Mouse (Mus musculus) CH12.LX (cell line): Measurements from ENCODE around the gene Eps8. TPM values are rescaled to one million over a fixed set of nuclear protein-coding genes. Genes with fewer than 3 reads are reported as not detected.

Source experiments
- DNase-seq: peaks from one replicate; pipeline ENCODE4 v3.0.0-alpha.2; 2013; ENCODE audit errors: extremely low read depth
- H3K27ac ChIP-seq: 2 replicates; pipeline ENCODE4 v1.5.1; 2012; ENCODE audit warnings: low read depth, mild to moderate bottlenecking, control low read depth, moderate library complexity; ENCODE audit not compliant: insufficient read depth
- H3K27me3 ChIP-seq: replicated peaks from 2 replicates; pipeline ENCODE3; 2012; ENCODE audit warnings: inconsistent platforms
- H3K36me3 ChIP-seq, 2 experiments: replicated peaks in 1 of 2; 2 replicates each; pipeline versions ENCODE3 to v1.6.1; 2012; ENCODE audit warnings: inconsistent platforms in 1 of 2, low read length in 1 of 2, mild to moderate bottlenecking in 1 of 2, mixed read lengths in 1 of 2, moderate library complexity in 1 of 2; ENCODE audit not compliant: control insufficient read depth in 1 of 2, insufficient read depth in 1 of 2
- H3K4me1 ChIP-seq, 2 experiments: 2 replicates each; pipeline ENCODE4 v1.6.1; 2012; ENCODE audit warnings: inconsistent platforms in 1 of 2, moderate library complexity in 1 of 2; ENCODE audit not compliant: insufficient read depth in 2 of 2, control insufficient read depth in 1 of 2
- H3K4me2 ChIP-seq: 2 replicates; pipeline ENCODE4 v1.6.1; 2012; ENCODE audit warnings: low read depth, mild to moderate bottlenecking, control low read depth; ENCODE audit not compliant: poor library complexity, insufficient read depth, severe bottlenecking
- H3K4me3 ChIP-seq, 3 experiments: fragments of 150-350 bp in 1 of 3; sonication (generic) in 1 of 3; replicated peaks in 1 of 3; 2 replicates each; pipeline versions ENCODE3 to v1.5.1; 2011 to 2012; ENCODE audit warnings: low read depth in 2 of 3, low read length in 2 of 3, mild to moderate bottlenecking in 2 of 3, moderate library complexity in 2 of 3, control low read depth in 1 of 3, improper control_type of control experiment in 1 of 3, inconsistent platforms in 1 of 3, mixed read lengths in 1 of 3; ENCODE audit not compliant: poor library complexity in 1 of 3
- H3K79me2 ChIP-seq: replicated peaks from 2 replicates; pipeline ENCODE4 v1.6.1; 2012; ENCODE audit warnings: mild to moderate bottlenecking, moderate library complexity; ENCODE audit not compliant: control insufficient read depth, poor library complexity, insufficient read depth, severe bottlenecking; ENCODE audit errors: extremely low read depth
- H3K9ac ChIP-seq: 2 replicates; pipeline ENCODE4 v1.6.1; 2012; ENCODE audit warnings: low read depth, mild to moderate bottlenecking, control low read depth, moderate library complexity; ENCODE audit not compliant: insufficient read depth
- H3K9me3 ChIP-seq: replicated peaks from 2 replicates; pipeline ENCODE3; 2012; ENCODE audit warnings: low read length, inconsistent platforms, mixed read lengths
- BHLHE40 ChIP-seq: IDR thresholded peaks from 2 replicates; pipeline ENCODE4 v1.6.1; 2011; ENCODE audit warnings: mild to moderate bottlenecking, low read depth, low read length, improper control_type of control experiment
- CHD2 ChIP-seq: IDR thresholded peaks from 2 replicates; pipeline ENCODE4 v1.6.1; 2011; ENCODE audit warnings: low read length, improper control_type of control experiment
- E2F4 ChIP-seq: IDR thresholded peaks from 2 replicates; pipeline ENCODE4 v1.6.1; 2011; ENCODE audit warnings: low read depth, low read length, improper control_type of control experiment; ENCODE audit not compliant: insufficient replicate concordance
- EP300 ChIP-seq: IDR thresholded peaks from 2 replicates; pipeline ENCODE4 v1.6.1; 2011; ENCODE audit warnings: low read length, improper control_type of control experiment
- ETS1 ChIP-seq: conservative IDR thresholded peaks from 2 replicates; pipeline ENCODE4 v1.6.1; 2012; ENCODE audit warnings: low read depth, mild to moderate bottlenecking, inconsistent platforms, low read length, improper control_type of control experiment, moderate library complexity
- GABPA ChIP-seq: IDR thresholded peaks from 2 replicates; pipeline ENCODE4 v1.6.1; 2012; ENCODE audit warnings: low read depth, low read length, improper control_type of control experiment, inconsistent platforms; ENCODE audit not compliant: insufficient replicate concordance
- HCFC1 ChIP-seq: IDR thresholded peaks from 2 replicates; pipeline ENCODE4 v1.6.1; 2012; ENCODE audit warnings: low read depth, mild to moderate bottlenecking, inconsistent platforms, low read length, improper control_type of control experiment
- JUN ChIP-seq: IDR thresholded peaks from 2 replicates; pipeline ENCODE4 v1.6.1; 2011; ENCODE audit warnings: low read depth, mild to moderate bottlenecking, low read length, improper control_type of control experiment, moderate library complexity; ENCODE audit not compliant: insufficient read depth
- JUND ChIP-seq: conservative IDR thresholded peaks from 2 replicates; pipeline ENCODE4 v1.6.1; 2011; ENCODE audit warnings: low read depth, low read length, improper control_type of control experiment
- KAT2A ChIP-seq: IDR thresholded peaks from 2 replicates; pipeline ENCODE4 v1.6.1; 2012; ENCODE audit warnings: low read length, improper control_type of control experiment, inconsistent platforms; ENCODE audit not compliant: insufficient replicate concordance
- MAZ ChIP-seq: IDR thresholded peaks from 2 replicates; pipeline ENCODE4 v1.6.1; 2012; ENCODE audit warnings: low read depth, mild to moderate bottlenecking, inconsistent platforms, low read length, improper control_type of control experiment, moderate library complexity
- MEF2A ChIP-seq: IDR thresholded peaks from 2 replicates; pipeline ENCODE4 v1.6.1; 2014; ENCODE audit warnings: low read depth, mild to moderate bottlenecking, inconsistent platforms, low read length, improper control_type of control experiment, borderline replicate concordance
- NRF1 ChIP-seq: IDR thresholded peaks from 2 replicates; pipeline ENCODE4 v1.6.1; 2014; ENCODE audit warnings: low read depth, mild to moderate bottlenecking, inconsistent platforms, low read length, improper control_type of control experiment, moderate library complexity
- SIN3A ChIP-seq: IDR thresholded peaks from 2 replicates; pipeline ENCODE4 v1.6.1; 2012; ENCODE audit warnings: low read length, improper control_type of control experiment, inconsistent platforms
- SMC3 ChIP-seq: IDR thresholded peaks from 2 replicates; pipeline ENCODE4 v1.6.1; 2011; ENCODE audit warnings: low read depth, low read length, improper control_type of control experiment
- TCF12 ChIP-seq: IDR thresholded peaks from 2 replicates; pipeline ENCODE4 v1.6.1; 2014; ENCODE audit warnings: low read depth, mild to moderate bottlenecking, inconsistent platforms, low read length, improper control_type of control experiment
- UBTF ChIP-seq: IDR thresholded peaks from 2 replicates; pipeline ENCODE4 v1.6.1; 2012; ENCODE audit warnings: low read depth, mild to moderate bottlenecking, inconsistent platforms, low read length, improper control_type of control experiment, moderate library complexity
- USF1 ChIP-seq: IDR thresholded peaks from 2 replicates; pipeline ENCODE4 v1.6.1; 2014; ENCODE audit warnings: low read depth, mild to moderate bottlenecking, inconsistent platforms, low read length, improper control_type of control experiment
- ZMIZ1 ChIP-seq: IDR thresholded peaks from 2 replicates; pipeline ENCODE4 v1.6.1; 2012; ENCODE audit warnings: low read depth, mild to moderate bottlenecking, inconsistent platforms, low read length, improper control_type of control experiment
- ZNF384 ChIP-seq: IDR thresholded peaks from 2 replicates; pipeline ENCODE4 v1.6.1; 2012; ENCODE audit warnings: low read depth, low read length, improper control_type of control experiment, inconsistent platforms
- dilution Hi-C: fragments of 300-500 bp; cut with MboI; formaldehyde crosslinking; loops from 2 replicates; pipeline ENCODE4 v1.14.3; 2020; ENCODE audit warnings: low sequenced_read_pairs; ENCODE audit not compliant: extremely low pct_unique_long_range_greater_than_20kb, extremely low pct_ligation_motif_present
- in situ Hi-C: fragments of 300-500 bp; cut with MboI; formaldehyde crosslinking; loops from 3 replicates; pipeline ENCODE4 v1.14.3; 2019; ENCODE audit warnings: low sequenced_read_pairs, low pct_ligation_motif_present, low pct_unique_long_range_greater_than_20kb, mixed read lengths
- polyA plus RNA-seq: library from polyadenylated mRNA; unstranded; fragments of >175 nt; gene quantifications from 2 replicates; pipeline ENCODE4 v1.2.1, GENCODE M21; 2012; ENCODE audit warnings: low read depth; ENCODE audit not compliant: insufficient read length
- total RNA-seq, 2 experiments: library from RNA; depleted of rRNA; stranded (reverse); fragments of 300-350 nt in 1 of 2; fragments of >200 nt in 1 of 2; gene quantifications; 2 replicates each; pipeline ENCODE4 v1.2.3; 2012 to 2014

The Eps8 gene
- total and polyA plus RNA-seq, 3 experiments = 2.2 to 7.4 (median 2.2) TPM

DNA sequence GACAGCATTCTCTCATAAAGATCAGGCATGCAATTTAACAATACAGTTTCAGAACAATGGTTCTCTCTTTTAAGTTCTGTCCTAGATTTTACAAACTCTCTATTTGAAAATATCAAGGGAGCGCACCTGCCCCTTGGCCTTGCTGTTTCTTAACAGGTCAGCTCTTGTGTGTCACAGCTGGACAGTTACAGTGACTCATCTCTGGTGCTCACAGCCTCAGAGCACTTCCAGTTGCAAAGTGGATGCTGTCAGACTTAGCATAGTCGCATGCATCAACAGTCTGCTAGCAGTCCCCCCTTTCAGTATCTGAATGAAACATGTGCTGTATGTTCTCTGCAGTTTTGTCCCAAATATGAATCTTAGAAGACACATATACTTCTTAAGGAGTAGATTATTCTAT lies 26.3 kb upstream of the Eps8 start:
- Histone ChIP-seq H3K4me3 (no peak overlapping the region), H3K79me2 (no peaks in the 10 kb centered on the region), H3K27me3 (no peaks in the 10 kb centered on the region), H3K36me3 (no peaks in the 10 kb centered on the region), H3K4me2 (no peak overlapping the region), H3K27ac (no peak overlapping the region), H3K9ac (no peak overlapping the region), H3K9me3 (peaks cover 2% of the 10 kb centered on the region), H3K4me1 (peaks cover 0 to 27% of the 10 kb centered on the region in 2 experiments; a peak in 2 of 4 replicates)
- peak; percentile 33 for DNase-seq
- TF ChIP-seq USF1 (no peak), ETS1 (peak; percentile 50; the same call in 1 of the 2 replicates), SIN3A (no peak), CHD2 (no peak), MAZ (no peak), GABPA (no peak)
- in situ Hi-C loops = no loop called here
- dilution Hi-C loops = no loop called here

DNA sequence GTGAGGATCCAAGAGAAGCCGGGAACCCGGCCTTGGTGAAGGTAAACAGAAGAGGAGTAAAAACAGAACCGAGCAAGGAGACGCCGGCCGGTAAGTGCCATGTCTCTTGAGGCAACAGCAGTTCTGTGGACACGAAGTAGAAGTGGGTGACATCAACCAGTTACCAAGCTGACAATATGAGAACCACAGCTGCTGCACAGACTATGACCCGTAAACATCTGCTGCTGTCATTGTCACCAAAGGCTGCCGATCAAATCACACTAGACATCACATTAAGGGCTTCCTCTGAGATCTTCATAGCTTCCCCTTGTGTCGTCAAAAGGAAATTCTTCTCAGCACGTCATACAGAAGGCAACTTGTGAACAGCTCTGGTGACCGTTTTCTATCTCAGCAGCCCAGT lies 21.9 kb upstream of the Eps8 start:
- no peak overlapping the region for H3K4me2 ChIP-seq
- H3K27me3 ChIP-seq = no peaks in the 10 kb centered on the region
- no peak overlapping the region for H3K4me3 ChIP-seq
- DNase-seq = no peak
- H3K79me2 ChIP-seq = no peaks in the 10 kb centered on the region
- no peak overlapping the region for H3K27ac ChIP-seq
- no peak overlapping the region for H3K9ac ChIP-seq
- H3K9me3 ChIP-seq = peaks cover 2% of the 10 kb centered on the region
- TF ChIP-seq BHLHE40 = no peak
- TF ChIP-seq SMC3 = no peak
- dilution Hi-C loops (no loop called here), in situ Hi-C loops (no loop called here)
- peaks cover 0 to 14% of the 10 kb centered on the region in 2 experiments; a peak in 2 of 4 replicates for H3K4me1 ChIP-seq
- H3K36me3 ChIP-seq = no peaks in the 10 kb centered on the region

DNA sequence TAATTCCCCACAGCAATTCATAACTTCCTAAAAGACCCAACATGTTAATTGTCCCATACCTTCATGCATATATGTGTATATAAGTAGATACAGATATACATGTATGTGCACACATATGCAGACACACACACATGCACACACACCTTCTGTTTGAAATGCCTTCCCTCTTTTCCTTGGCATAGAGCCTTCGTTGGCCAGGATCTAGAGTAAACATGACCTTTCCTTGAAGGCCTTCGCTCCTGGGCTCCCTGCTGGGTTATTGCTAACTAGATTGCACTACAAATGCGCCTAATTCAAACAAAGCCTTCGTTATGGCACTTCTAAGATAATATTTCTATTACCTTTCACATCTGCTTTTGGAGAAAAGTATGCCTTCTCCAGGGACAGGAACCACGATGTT lies 20.9 kb upstream of the Eps8 start:
- no peaks in the 10 kb centered on the region for H3K36me3 ChIP-seq
- no peak for TF ChIP-seq EP300
- TF ChIP-seq JUND = no peak
- TF ChIP-seq BHLHE40 = no peak
- TF ChIP-seq CHD2 = no peak
- no peak for TF ChIP-seq TCF12
- no peak for TF ChIP-seq MEF2A
- no peak for TF ChIP-seq UBTF
- no peak for TF ChIP-seq JUN
- TF ChIP-seq GABPA = no peak
- no peak for TF ChIP-seq HCFC1
- no peak for TF ChIP-seq SIN3A
- TF ChIP-seq E2F4 = no peak
- no peak for TF ChIP-seq KAT2A
- TF ChIP-seq NRF1 = no peak
- TF ChIP-seq ZMIZ1 = no peak
- no peak for TF ChIP-seq ZNF384

More for the DNA sequence above, 20.9 kb upstream of the Eps8 start:
- no peak for DNase-seq
- H3K4me3 ChIP-seq = no peak overlapping the region
- H3K9me3 ChIP-seq = peaks cover 2% of the 10 kb centered on the region
- H3K9ac ChIP-seq = no peak overlapping the region
- no peak overlapping the region for H3K4me2 ChIP-seq
- no peaks in the 10 kb centered on the region for H3K79me2 ChIP-seq
- peaks cover 0 to 4% of the 10 kb centered on the region in 2 experiments; a peak in 2 of 4 replicates for H3K4me1 ChIP-seq
- no peaks in the 10 kb centered on the region for H3K27me3 ChIP-seq
- in situ Hi-C loops = no loop called here
- no peak overlapping the region for H3K27ac ChIP-seq
- dilution Hi-C loops = no loop called here
